Mouse (Mus musculus): ENCODE data around the gene Trim11.

Trim11 gene

DNA sequence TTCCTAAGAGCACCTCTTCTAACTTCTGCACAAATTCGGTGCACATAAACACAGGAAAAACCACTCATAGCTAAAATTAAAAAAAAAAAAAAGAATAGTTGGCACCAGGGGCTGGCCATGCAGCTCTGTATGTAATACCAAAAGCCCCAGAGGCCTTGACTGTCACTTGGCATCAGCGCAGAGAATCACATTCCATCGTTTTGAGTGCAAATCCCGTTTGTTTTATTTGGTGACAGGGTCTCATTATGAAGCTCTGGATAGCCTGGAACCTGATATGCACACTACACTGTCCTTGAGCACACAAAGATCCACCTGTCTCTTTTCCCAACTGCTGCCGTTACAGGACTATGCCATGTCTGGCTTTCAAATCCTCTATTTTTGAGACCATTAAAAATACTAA lies 26.7 kb upstream of the Trim11 start:
- no peak for TF ChIP-seq GATA4 (IDR thresholded peaks at IDR 0.05; ENCODE audit: insufficient replicate concordance, low read length)

DNA sequence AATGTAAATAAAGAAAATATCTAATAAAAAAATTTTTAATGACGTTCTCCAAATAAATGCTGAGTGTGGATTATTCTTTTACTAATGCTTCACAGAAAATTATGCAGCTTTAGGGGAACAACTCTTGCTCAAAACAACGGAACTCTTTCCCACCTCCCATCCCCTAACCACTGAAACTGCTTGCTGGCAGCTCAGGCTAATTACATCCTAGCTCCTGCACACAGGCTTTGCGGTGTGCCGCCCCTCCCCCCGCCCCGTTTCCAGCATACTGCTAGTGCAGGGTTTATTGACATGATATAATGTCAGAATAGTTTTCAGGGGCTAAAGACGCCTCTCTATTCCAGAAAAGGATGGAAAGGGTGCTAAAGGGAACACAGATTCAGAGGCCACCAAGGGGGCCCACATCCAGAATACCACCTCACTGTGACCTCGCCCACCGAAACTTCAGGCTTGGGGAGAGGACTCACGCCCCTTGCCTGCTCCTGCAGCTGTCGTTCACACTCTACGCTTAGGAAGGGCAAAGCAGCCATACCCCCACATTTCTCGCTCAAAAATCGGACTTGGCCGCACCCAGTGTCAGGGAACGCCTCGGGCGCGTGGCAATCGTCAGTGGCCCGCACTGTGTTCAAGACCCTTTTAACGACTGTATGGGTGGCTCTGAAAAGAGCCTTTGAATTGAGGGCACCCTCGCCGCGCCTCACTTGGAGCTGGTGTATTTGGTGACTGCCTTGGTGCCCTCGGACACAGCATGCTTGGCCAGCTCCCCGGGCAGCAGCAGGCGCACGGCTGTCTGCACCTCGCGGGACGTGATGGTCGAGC lies 24.3 kb upstream of the Trim11 start:
- no peak for TF ChIP-seq GATA4 (IDR thresholded peaks at IDR 0.05; ENCODE audit: insufficient replicate concordance, low read length)

DNA sequence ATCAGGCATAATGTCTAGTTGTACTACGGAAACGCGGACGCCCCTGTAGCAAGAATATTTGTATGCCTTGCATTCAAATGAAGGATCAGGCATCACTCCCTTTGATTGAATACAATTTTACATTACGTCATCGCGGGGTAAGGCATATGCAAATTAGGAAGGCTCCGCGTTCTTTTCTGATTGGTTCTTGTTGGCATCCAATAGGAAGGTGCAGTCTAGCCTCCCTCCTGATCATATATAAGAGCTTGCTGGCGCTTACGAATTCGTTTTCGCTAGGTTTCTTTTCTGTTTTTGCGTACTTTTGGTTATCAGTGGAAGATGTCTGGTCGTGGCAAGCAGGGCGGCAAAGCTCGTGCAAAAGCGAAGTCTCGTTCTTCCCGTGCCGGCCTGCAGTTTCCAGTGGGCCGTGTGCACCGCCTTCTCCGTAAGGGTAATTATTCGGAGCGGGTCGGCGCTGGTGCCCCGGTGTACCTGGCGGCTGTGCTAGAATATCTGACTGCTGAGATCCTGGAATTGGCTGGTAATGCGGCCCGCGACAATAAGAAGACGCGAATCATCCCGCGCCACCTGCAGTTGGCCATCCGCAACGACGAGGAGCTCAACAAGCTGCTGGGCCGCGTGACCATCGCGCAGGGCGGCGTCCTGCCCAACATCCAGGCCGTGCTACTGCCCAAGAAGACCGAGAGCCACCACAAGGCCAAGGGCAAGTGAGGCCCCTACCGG lies 23.3 kb upstream of the Trim11 start, which contains the start of the genes Hist3h2a and Trim17:
Hist3h2a (plus strand) TSS at position 266 of the 723 bp plus-strand sequence.
Trim17 (plus strand) TSS at position 266 of the 723 bp plus-strand sequence.
- no peak for TF ChIP-seq GATA4 (IDR thresholded peaks at IDR 0.05; ENCODE audit: insufficient replicate concordance, low read length)

DNA sequence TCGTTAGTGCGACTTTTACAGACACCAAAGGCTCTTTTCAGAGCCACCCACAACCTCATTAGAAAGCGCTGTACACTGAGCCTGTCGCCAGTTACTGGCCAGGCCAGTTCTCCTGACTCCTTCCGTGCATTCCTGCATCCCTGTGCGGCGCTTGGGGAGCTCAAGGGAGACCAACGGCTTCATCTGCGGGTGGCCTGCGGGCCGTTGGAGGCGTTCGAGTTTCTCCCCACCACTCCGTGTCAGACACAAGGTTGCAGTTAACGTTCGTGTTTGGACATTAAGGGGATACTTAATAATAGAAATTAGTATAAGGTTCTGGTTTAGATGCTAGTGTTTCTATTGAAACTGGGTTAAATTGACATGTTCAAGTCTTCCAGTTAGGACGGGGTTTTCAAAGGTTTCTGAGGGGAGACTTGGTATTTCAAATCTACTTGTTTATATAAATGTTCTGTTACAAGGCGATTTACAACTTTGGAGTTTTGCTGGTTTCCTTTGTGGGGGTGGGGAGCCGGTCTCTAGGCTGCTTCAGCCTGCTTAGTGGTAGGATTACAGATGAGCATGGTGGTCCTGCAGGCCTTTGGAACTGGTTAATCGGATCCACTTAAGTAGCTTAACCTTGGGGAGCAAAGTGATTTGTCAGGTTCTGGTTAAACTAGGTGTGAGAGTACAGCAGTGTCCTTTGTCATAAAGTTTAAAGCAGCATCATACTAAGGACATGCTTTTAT lies 22.6 kb upstream of the Trim11 start:
- no peak for TF ChIP-seq GATA4 (IDR thresholded peaks at IDR 0.05; ENCODE audit: insufficient replicate concordance, low read length)

DNA sequence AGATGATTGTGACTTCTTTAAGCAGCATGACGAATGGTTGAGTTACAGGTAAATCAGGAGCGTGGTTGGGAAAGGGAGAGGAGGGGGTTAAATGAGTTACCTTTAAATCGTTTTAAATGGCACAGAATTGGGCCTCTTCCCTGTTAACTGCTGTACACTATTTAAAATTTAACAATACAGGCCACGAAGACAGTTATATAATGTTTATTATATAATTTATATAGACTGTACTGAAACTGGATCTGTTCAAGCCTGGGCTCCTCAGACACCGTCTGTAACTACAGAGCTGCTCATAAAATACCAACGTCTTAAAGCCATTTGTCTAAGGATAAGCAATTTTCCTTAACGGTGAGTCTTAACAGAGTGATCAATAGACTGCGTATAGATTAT lies 22.0 kb upstream of the Trim11 start:
- TF ChIP-seq GATA4 (IDR thresholded peaks at IDR 0.05; ENCODE audit: insufficient replicate concordance, low read length) = no peak

DNA sequence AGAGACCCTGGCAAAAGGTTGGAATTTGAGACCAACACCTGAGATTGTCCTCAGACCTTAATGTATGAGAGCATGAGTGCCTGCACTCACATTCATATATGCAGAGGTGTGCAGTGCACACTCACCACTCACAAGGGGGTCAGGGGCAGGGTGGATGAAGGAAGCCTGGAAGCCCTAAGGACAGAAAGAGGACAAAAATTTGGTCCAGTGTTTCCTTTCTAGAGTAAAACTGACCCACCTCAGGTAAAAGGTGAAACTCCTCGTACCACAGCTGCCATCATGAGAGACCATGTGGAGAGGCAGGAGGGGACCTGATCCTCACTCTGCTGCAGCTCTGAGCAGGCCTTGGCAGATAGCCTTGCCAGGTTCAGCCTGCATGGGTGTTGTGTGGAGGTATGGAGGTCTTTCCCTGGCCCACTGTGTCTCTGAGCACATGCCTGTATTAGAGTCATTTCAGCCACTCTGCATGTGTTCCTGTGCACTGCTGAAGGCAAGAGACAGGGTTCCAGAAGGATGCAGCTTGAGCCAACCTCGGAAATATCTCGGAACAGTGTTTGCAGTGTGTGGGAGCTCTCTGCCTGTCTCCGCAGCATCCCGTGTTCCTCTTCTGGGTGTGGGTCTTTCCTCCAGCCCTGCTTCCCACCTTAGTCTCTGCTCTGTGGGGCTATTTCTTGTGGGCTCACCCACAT lies 20.5 kb upstream of the Trim11 start:
- TF ChIP-seq GATA4 (IDR thresholded peaks at IDR 0.05; ENCODE audit: insufficient replicate concordance, low read length) = no peak

DNA sequence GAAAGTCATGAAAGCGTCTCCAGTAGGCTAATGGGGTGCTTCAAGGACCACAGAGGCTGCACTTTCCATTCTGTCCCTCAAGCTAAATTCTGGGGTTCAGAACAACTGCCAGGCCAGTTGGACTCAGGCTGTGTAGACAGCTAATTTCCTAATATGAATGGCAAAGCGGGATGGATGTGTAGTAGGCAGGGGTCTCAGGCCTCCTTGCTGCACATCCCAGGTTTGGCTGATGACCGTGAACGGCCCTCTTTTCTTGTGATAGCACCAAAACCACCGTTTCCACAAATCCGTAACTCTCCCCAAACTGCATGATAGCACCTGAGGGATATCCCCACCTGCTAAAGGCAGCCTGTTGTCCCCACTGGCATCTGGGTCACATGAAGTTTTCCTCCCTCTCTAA lies 19.4 kb upstream of the Trim11 start:
- no peak for TF ChIP-seq GATA4 (IDR thresholded peaks at IDR 0.05; ENCODE audit: insufficient replicate concordance, low read length)

DNA sequence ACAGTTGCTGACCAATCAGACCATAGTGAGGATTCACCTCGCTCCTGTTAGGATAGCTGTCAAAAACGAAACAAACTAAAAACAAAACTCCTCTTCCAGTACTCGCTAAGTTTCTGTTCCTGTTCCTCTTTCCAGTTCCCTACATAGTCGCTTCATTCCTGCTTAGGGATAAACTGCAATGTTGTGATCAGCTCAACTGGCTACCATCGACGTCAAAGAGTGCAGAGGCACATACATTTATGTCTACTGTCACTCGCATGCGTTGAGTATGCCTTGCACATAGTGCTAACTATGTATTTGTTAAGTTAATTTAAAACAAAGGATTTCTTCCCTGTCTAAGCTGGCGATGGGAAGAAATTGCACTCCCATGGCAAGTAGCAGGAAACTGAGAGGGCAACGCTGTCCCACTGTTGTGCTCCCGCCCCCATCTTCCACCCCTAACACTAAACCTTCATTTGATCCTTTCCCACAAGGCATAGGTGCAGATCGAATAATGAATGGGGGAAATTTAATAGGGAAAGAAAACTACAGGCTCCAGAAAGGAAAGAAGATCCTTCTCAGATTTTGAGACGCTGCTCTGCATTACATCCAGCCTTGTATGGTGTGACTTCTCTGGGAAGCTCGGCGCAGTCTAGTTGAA lies 18.6 kb upstream of the Trim11 start:
- TF ChIP-seq GATA4 (IDR thresholded peaks at IDR 0.05; ENCODE audit: insufficient replicate concordance, low read length) = no peak

DNA sequence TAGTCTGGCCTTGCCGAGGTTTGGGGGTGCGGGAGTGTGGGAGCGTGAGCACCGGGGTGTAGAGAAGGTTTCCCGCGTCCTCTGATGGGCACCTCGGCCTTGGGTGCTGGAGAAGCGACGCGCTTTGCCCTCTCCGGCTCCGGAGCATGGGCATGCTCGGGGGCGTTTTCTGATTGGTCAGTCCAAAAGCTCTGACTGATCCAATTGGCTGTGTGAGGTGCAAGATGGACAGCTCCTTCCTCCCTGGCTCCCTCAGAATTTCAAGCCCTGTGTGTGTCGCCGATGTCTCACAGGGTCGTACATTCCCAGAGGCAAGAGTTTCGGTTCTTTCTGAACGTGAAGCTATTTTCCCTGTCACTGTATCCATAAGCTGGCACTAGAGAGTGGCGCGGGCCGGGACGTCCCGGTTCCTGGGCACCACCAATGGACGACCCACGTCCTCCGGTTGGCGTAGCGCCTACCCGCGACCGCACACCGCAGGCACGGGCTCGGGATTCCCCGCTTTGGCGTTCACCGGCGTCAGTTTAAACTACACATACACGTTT lies 17.9 kb upstream of the Trim11 start:
- no peak for TF ChIP-seq GATA4 (IDR thresholded peaks at IDR 0.05; ENCODE audit: insufficient replicate concordance, low read length)

DNA sequence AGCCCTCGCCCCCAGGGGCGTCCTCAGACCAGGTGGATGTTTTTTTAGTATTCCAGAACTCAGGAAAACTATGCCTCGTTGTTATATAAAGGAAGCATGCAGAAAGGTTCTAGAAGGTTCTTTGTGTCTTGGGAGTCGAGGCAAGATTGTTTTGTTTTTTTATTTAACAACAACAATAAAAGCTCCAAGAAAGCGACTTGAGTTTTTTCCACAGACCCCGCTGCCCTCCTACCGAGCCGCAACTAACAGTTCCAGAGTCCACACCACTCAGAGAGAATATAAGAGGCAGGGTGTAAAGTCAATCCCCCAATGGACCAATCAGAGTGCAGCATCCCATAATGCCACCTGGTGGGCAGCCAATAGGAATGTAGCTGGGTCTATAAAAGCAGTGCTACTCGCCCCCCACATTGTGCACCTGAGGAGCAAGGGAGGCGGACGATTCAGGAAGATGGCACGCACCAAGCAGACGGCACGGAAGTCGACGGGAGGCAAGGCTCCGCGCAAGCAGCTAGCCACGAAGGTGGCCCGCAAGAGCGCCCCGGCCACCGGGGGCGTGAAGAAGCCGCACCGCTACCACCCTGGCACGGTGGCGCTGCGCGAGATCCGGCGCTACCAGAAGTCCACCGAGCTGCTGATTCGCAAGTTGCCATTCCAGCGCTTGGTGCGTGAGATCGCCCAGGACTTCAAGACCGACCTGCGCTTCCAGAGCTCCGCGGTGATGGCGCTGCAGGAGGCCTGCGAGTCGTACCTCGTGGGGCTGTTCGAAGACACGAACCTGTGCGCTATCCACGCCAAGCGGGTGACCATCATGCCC lies 16.3 kb upstream of the Trim11 start:
- TF ChIP-seq GATA4 (IDR thresholded peaks at IDR 0.05; ENCODE audit: insufficient replicate concordance, low read length) = no peak

DNA sequence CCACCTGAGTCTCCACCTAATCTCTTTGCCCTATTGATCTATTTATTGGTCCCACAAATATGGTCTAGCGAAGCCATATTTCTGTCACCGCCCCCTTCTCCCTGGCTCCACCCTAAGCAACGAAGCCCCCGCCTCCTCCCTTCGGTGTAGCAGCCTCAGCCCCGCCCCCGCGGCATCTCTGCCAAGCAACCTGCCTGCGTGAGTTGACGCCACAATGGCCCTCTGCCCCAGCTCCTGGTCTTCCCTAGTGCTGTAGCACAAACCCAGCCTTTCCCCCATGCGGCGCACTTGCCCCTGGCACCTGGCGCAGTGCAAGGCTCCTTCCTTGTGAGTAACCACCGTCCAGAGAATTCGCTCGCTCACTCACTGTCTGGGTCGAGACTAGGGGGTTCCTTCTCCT lies 14.3 kb upstream of the Trim11 start:
- TF ChIP-seq GATA4 (IDR thresholded peaks at IDR 0.05; ENCODE audit: insufficient replicate concordance, low read length) = no peak

DNA sequence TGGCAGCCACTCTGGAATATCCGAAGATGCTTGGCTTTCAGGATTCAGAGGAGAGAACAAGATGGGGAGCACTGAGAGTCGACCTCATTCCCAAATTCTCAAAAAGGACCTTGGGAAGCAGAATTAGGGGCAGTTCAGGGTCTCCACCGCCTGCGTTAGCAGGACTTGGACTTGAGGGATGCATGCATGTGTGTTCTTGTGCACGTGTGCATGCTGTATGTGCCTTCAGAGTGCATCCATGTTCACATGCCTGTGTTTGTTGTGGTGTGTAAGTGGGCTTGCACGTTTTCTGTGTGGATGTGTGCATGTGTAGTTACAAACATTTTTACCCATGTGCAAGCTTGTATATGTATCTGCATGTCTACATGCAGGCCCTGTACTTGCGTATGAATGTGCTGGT lies 13.7 kb upstream of the Trim11 start:
- no peak for TF ChIP-seq GATA4 (IDR thresholded peaks at IDR 0.05; ENCODE audit: insufficient replicate concordance, low read length)

DNA sequence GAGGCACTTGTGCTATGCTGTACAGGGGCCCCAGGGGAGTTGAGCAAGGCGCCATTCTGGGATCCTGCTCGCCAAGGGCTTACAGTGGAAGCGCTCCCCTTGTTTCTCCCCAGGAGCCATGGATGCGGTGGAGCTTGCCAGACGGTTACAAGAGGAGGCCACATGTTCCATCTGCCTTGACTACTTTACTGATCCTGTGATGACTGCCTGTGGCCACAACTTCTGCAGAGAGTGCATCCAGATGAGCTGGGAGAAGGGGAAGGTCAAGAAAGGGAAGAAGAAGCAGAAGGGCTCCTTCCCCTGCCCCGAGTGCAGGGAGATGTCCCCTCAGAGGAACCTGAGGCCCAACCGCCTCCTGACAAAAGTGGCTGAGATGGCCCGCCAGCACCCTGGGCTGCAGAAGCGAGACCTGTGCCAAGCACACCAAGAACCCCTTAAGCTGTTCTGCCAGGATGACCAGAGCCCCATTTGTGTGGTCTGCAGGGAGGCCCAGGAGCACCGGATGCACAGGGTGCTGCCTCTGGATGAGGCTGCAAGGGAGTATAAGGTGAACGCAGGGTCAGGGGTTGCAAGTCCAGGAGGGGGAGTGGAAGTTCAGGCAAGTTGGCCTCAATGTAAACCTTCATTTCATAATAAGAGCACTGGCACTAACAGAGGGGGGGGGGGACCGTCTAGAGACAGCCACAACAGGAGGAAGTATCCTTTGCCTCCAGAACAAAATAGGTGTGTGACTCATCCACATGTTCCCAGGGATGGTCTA lies 12.7 kb upstream of the Trim11 start:
- TF ChIP-seq GATA4 (IDR thresholded peaks at IDR 0.05; ENCODE audit: insufficient replicate concordance, low read length) = no peak
